Mouse (Mus musculus) liver, embryonic 18 days (tissue): ENCODE results near the gene Arpc5. TPM values are rescaled to one million over a fixed set of nuclear protein-coding genes. Genes with fewer than 3 reads are reported as not detected.

Experiments
- polyA plus RNA-seq: library from polyadenylated mRNA; depleted of rRNA; stranded (reverse); fragments of >200 nt; gene quantifications from 2 replicates; pipeline ENCODE4 v1.2.3, GENCODE M21; 2012; rRNA removed

Arpc5 gene
- 75.4 and 81.9 TPM in 2 replicates for polyA plus RNA-seq

DNA sequence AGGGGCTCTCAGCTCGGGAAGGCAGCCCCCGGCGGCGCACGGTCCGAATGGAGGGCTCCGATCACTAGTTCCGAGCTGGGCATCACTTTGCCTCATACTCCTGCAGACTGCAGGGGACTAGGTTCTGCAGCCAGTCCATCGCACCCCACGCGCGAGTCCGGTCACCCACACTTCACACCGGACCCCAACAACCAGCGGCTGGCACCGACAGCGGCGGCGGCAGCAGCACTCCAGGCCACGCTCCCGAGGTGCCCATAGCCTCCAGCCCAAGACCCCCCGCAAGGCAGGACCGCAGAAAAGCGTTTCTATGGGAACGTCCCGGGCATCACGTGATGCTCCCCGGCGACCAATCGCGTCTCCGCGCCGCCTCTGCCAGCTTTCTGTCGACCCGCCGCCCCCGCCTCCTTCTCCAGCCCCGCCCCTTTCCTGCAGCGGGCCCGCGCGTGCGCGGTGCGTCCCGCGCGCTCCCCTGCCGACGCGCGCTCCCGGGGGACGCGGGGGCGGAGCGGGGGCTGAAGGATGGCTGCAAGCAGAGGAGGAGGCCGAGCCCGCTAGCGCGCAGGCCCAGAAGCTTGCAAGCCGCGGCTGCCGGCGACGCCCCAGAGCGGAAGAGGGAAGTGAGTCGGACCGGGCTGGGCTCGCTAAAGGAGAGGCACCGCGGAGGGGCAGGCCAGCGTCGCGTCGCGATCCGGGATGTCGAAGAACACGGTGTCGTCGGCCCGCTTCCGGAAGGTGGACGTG, at the start of gene Arpc5, which contains the start of gene Rgl1:
Gene Arpc5, plus strand, starts transcription at position 511 of the 741 bp plus-strand sequence.
Gene Rgl1, minus strand, starts transcription at position 320 of the 741 bp plus-strand sequence.

DNA sequence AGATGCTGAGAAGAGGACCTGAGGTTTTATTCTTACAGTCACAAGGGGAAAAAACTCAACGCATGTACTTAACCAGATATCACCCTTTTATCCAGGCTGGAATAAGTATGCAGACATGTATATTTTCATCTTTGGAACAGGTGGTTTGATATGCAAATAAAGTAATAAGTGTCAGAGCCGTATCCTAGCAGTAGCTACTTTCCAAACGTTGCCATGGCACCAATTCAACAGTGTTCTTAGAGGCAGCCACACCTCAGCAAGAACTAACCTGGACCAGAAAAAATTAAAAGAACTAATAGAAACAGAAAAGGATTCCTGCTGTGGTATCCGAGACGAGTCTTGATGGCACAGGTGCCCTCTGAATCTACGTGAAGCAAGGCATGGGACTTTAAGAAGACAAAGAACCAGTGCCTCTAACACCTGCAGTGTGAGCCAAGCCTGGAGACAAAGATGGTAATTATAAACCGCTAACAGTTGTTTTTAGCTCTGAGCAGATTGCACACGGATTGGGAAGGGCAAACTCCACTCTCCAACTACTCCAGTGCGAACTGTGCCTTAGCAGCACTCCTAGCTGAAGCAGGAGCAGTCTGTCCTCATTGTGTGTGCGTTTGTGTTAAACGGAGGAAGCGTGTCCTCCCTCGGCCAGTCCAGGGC, 15.9 kb upstream of the Arpc5 start, which contains the start of gene Apobec4:
Gene Apobec4, plus strand, starts transcription at position 240 of the 654 bp plus-strand sequence.

DNA sequence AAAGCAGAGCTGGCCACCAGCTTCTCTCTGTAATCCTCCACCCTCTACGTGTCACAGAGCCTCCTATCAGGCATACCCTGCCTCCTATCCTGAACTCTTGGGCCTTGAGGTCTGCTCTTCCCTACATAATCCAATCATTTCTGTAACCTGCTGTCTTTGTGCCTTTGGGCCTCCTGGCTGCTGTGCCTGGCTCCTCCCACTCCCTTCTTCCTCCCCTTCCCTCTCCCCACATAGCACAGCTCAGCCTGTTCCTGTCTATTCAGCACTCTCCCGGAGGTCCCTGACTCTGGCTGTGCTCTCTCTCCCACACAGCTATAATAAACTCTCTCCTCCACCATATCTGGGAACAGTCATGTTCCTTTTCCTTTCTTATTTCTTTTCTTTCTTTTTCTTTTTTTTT, 33.6 kb downstream of the Arpc5 start, which contains the start of gene Ncf2:
Gene Ncf2, plus strand, starts transcription at position 298 of the 400 bp plus-strand sequence.

Other genes with a start within 250 kb of the Arpc5 start
- not detected in 2 replicates for gene Apobec4, start 16.0 kb upstream of the Arpc5 start, polyA plus RNA-seq
- gene Rgl1, start 191 bp upstream of the Arpc5 start, polyA plus RNA-seq = 8.5 and 8.9 TPM in 2 replicates
- gene Ncf2, start 33.7 kb downstream of the Arpc5 start, polyA plus RNA-seq = 18.3 and 18.6 TPM in 2 replicates
- 8.8 and 10.8 TPM in 2 replicates for gene Smg7, start 136.1 kb downstream of the Arpc5 start, polyA plus RNA-seq
- 0.04 and 0.09 TPM in 2 replicates for gene Nmnat2, start 188.5 kb downstream of the Arpc5 start, polyA plus RNA-seq